Mouse (Mus musculus): ENCODE data around the gene Actl11. TPM values are rescaled to one million over a fixed set of nuclear protein-coding genes. Genes with fewer than 3 reads are reported as not detected.

Actl11 gene
- not detected in 2 replicates for polyA plus RNA-seq (2016; fragmentation: Nextera tagmentation; extraction: Ambion mirVana)

DNA sequence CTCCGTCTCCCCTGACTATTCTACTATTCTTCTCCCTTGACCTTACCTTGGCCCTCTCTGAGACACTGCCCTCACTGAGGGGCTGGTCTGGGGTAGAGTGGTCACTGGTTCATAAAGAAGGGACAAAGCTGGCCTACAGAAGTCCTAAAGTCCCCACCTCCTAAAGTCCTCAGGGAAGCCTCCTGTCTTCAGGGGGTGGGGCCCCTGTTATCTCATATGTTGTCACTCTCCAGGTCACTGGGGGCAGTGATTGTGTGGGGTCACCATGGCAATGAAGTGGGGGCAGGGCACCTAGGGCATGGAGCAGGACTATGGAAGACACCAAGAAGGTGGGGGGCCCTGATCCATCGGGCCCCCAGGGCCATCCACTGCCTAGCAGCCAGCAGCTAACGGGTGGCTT, at the start of gene Actl11:
TSS of gene Actl11 (plus strand) at position 301 of the 400 bp plus-strand sequence.
- DNase-seq (ENCODE audit: low spot score) = no peak
- no peaks in the 10 kb centered on the region for H3K9me3 ChIP-seq (replicated peaks)
- H3K4me3 ChIP-seq = no peak within 1 kb of the TSS
- no peaks in the 10 kb centered on the region for H3K27me3 ChIP-seq (ENCODE audit: low read depth, poor library complexity, severe bottlenecking)
- H3K36me3 ChIP-seq = no peaks in the 10 kb centered on the region
- whole genome bisulfite sequencing = 81% methylated on average over 3 of the region's 3 CpGs
- peaks cover 51% of the 10 kb centered on the region for H3K4me1 ChIP-seq
- H3K27ac ChIP-seq (replicated peaks) = no peak within 1 kb of the TSS; the same call in 1 of the 2 replicates

- WGBS = 82% methylated on average over 4 of the region's 4 CpGs
- Histone ChIP-seq H3K4me1 (no peaks in the 10 kb centered on the region), H3K27me3 (ENCODE audit: low read depth, poor library complexity, severe bottlenecking) (no peaks in the 10 kb centered on the region), H3K9me3 (replicated peaks) (no peaks in the 10 kb centered on the region), H3K4me3 (no peak overlapping the region), H3K27ac (replicated peaks) (no peak overlapping the region), H3K36me3 (no peaks in the 10 kb centered on the region)
- DNase-seq (ENCODE audit: low spot score) = no peak
These were observed 47.9 kb upstream of the Actl11 start for GRCm38 (mm10) chr9:107880411-107880810.

DNA sequence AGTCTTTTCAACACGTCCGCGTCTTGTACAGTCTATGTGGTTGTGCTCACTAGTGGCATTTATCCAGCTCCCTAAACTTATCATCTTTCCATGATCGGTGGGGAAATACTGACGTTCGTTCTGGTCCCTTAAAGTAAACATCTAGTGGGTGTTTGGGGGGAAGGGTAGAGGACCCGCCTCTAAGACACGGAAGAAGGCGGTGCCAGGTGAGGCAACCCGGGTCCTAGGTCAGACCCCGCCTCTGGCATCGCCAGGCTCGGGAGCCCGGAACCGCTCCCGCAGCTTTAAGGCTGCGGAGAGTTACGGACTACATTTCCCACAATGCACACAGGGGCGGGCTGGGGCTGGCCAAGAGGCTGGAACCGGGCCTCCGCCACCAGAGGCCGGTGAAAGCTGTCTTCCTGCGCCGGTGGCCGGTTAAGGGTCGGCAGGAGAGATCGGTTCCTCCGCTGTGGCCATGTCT, 40.4 kb upstream of the Actl11 start, which contains the start of gene Mon1a:
TSS of gene Mon1a (plus strand) at position 348 of the 463 bp plus-strand sequence.
- H3K4me3 ChIP-seq = peak within 1 kb of the TSS; percentile 66

GRCm38 (mm10) chr9:107888267-107888850, 39.9 kb upstream of the Actl11 start:
- H3K36me3 ChIP-seq = no peaks in the 10 kb centered on the region
- under 1% methylated on average over 18 of the region's 18 CpGs for WGBS
- H3K4me1 ChIP-seq = peaks cover 19% of the 10 kb centered on the region
- H3K4me3 ChIP-seq = peak overlapping the region; percentile 66
- no peaks in the 10 kb centered on the region for H3K9me3 ChIP-seq (replicated peaks)
- peak overlapping the region; percentile 75 for H3K27ac ChIP-seq (replicated peaks)
- peaks cover 20% of the 10 kb centered on the region for H3K27me3 ChIP-seq (ENCODE audit: low read depth, poor library complexity, severe bottlenecking)
- no peak for DNase-seq (ENCODE audit: low spot score)

More for the DNA sequence above, 40.4 kb upstream of the Actl11 start, which contains the start of gene Mon1a:
- Histone ChIP-seq H3K27me3 (ENCODE audit: low read depth, poor library complexity, severe bottlenecking) (peaks cover 20% of the 10 kb centered on the region), H3K27ac (replicated peaks) (peak within 1 kb of the TSS; percentile 75), H3K4me1 (peaks cover 19% of the 10 kb centered on the region), H3K36me3 (no peaks in the 10 kb centered on the region), H3K9me3 (replicated peaks) (no peaks in the 10 kb centered on the region)
- WGBS = under 1% methylated on average over 28 of the region's 28 CpGs
- DNase-seq (ENCODE audit: low spot score) = peak; percentile 84

- Histone ChIP-seq H3K36me3 (no peaks in the 10 kb centered on the region), H3K4me1 (peaks cover 19% of the 10 kb centered on the region)
- WGBS = 87% methylated on average over 6 of the region's 6 CpGs
These were observed 38.0 kb upstream of the Actl11 start for GRCm38 (mm10) chr9:107890260-107890659.

GRCm38 (mm10) chr9:107891023-107891422, 37.2 kb upstream of the Actl11 start:
- Histone ChIP-seq H3K4me1 (peaks cover 19% of the 10 kb centered on the region), H3K27ac (replicated peaks) (no peak overlapping the region), H3K36me3 (no peaks in the 10 kb centered on the region), H3K9me3 (replicated peaks) (no peaks in the 10 kb centered on the region), H3K27me3 (ENCODE audit: low read depth, poor library complexity, severe bottlenecking) (peaks cover 14% of the 10 kb centered on the region), H3K4me3 (no peak overlapping the region)
- no peak for DNase-seq (ENCODE audit: low spot score)
- 92% methylated on average over 1 of the region's 1 CpGs for WGBS

More at GRCm38 (mm10) chr9:107890260-107890659, 38.0 kb upstream of the Actl11 start:
- no peak for DNase-seq (ENCODE audit: low spot score)
- Histone ChIP-seq H3K9me3 (replicated peaks) (no peaks in the 10 kb centered on the region), H3K27ac (replicated peaks) (no peak overlapping the region), H3K27me3 (ENCODE audit: low read depth, poor library complexity, severe bottlenecking) (peaks cover 20% of the 10 kb centered on the region), H3K4me3 (no peak overlapping the region)

- Histone ChIP-seq H3K4me1 (peaks cover 16% of the 10 kb centered on the region), H3K36me3 (peaks cover 11% of the 10 kb centered on the region; the same call in 1 of the 2 replicates), H3K4me3 (no peak overlapping the region), H3K9me3 (replicated peaks) (no peaks in the 10 kb centered on the region), H3K27ac (replicated peaks) (no peak overlapping the region), H3K27me3 (ENCODE audit: low read depth, poor library complexity, severe bottlenecking) (peaks cover 46% of the 10 kb centered on the region)
- WGBS = 83% methylated on average over 10 of the region's 10 CpGs
- DNase-seq (ENCODE audit: low spot score) = no peak
These were observed 29.7 kb upstream of the Actl11 start for GRCm38 (mm10) chr9:107898563-107898962.

DNA sequence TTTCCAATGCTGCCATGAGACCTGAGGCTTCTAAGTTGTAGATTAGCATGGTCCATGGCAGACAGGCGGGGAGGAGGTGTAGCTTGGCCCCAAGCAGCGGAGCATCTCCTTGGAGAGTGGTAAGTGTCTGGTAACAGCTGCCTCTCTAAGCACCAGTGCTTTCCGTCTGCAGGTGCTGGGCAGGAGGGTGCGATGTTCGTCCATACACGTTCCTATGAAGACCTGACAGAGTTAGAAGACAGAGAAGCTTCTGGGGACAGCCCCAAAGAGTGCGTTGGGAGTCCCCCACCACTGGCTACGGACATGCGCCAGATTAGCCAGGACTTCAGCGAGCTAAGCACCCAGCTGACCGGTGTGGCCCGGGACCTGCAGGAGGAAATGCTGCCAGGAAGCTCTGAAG, 28.4 kb upstream of the Actl11 start:
- H3K4me3 ChIP-seq = no peak overlapping the region
- H3K4me1 ChIP-seq = peaks cover 16% of the 10 kb centered on the region
- H3K27ac ChIP-seq (replicated peaks) = no peak overlapping the region
- DNase-seq (ENCODE audit: low spot score) = no peak
- peaks cover 52% of the 10 kb centered on the region for H3K27me3 ChIP-seq (ENCODE audit: low read depth, poor library complexity, severe bottlenecking)
- WGBS = 65% methylated on average over 12 of the region's 12 CpGs
- H3K9me3 ChIP-seq (replicated peaks) = no peaks in the 10 kb centered on the region
- peaks cover 11% of the 10 kb centered on the region; the same call in 1 of the 2 replicates for H3K36me3 ChIP-seq

- H3K27ac ChIP-seq (replicated peaks) = peak overlapping the region; percentile 46; the same call in 1 of the 2 replicates
- H3K27me3 ChIP-seq (ENCODE audit: low read depth, poor library complexity, severe bottlenecking) = peaks cover 59% of the 10 kb centered on the region
- DNase-seq (ENCODE audit: low spot score) = peak; percentile 83
- H3K4me3 ChIP-seq = peak overlapping the region; percentile 55
- peaks cover 11% of the 10 kb centered on the region; the same call in 1 of the 2 replicates for H3K36me3 ChIP-seq
- peaks cover 20% of the 10 kb centered on the region for H3K4me1 ChIP-seq
- WGBS = 1% methylated on average over 44 of the region's 44 CpGs
- no peaks in the 10 kb centered on the region for H3K9me3 ChIP-seq (replicated peaks)
These were observed 27.2 kb upstream of the Actl11 start for GRCm38 (mm10) chr9:107900840-107901626.

GRCm38 (mm10) chr9:107901627-107901914, 26.7 kb upstream of the Actl11 start:
- Histone ChIP-seq H3K9me3 (replicated peaks) (no peaks in the 10 kb centered on the region), H3K27ac (replicated peaks) (no peak overlapping the region), H3K36me3 (peaks cover 11% of the 10 kb centered on the region; the same call in 1 of the 2 replicates), H3K27me3 (ENCODE audit: low read depth, poor library complexity, severe bottlenecking) (peaks cover 64% of the 10 kb centered on the region), H3K4me1 (peaks cover 25% of the 10 kb centered on the region), H3K4me3 (peak overlapping the region; percentile 55)
- 7% methylated on average over 17 of the region's 17 CpGs for WGBS
- no peak for DNase-seq (ENCODE audit: low spot score)

GRCm38 (mm10) chr9:107904726-107905125, 23.5 kb upstream of the Actl11 start:
- Histone ChIP-seq H3K27me3 (ENCODE audit: low read depth, poor library complexity, severe bottlenecking) (peaks cover 75% of the 10 kb centered on the region), H3K27ac (replicated peaks) (no peak overlapping the region), H3K4me3 (no peak overlapping the region), H3K4me1 (peaks cover 53% of the 10 kb centered on the region), H3K9me3 (replicated peaks) (no peaks in the 10 kb centered on the region), H3K36me3 (peaks cover 4% of the 10 kb centered on the region; the same call in 1 of the 2 replicates)
- 7% methylated on average over 4 of the region's 4 CpGs for WGBS
- DNase-seq (ENCODE audit: low spot score) = peak; percentile 86

DNA sequence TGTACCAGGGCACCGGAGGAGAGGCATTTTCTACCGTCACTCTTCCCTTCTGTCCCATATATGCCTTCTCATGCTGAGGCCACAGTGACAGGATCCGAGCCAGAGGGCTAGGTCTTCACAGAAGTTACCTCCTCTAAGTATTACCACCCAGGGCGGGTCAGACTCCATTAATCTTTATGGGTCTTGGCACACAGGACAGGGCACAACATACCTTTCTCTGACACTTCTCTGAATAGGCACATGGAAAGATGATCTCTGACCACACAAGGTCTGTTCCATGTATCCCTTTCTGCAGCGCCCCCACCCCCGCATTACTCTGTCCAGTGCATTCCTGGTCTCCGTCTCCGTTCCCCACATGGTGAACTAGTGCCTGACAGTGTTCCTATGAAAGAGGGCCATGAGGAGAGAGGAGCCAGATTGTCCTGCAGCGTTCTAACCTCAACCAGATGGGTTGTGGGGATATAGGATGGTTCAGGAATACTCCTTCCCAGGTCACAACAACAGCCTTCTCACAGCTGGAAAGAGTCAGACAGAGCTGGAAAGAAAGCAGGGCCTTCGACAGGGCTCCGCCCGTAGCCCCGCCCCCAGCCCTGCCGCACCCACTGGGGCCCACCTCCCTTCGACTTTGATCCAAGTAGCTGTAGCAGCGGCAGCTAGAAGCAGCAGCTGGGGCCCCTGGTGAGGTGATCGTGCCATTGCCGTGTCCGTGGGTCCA, 21.9 kb upstream of the Actl11 start, which contains the start of gene Mst1r:
TSS of gene Mst1r (plus strand) at position 622 of the 715 bp plus-strand sequence.
- Histone ChIP-seq H3K4me1 (peaks cover 42% of the 10 kb centered on the region), H3K27me3 (ENCODE audit: low read depth, poor library complexity, severe bottlenecking) (peaks cover 58% of the 10 kb centered on the region), H3K9me3 (replicated peaks) (no peaks in the 10 kb centered on the region), H3K4me3 (peak within 1 kb of the TSS; percentile 51), H3K36me3 (no peaks in the 10 kb centered on the region), H3K27ac (replicated peaks) (peak within 1 kb of the TSS; percentile 77)
- 22% methylated on average over 19 of the region's 19 CpGs for WGBS
- DNase-seq (ENCODE audit: low spot score) = peak; percentile 67

Data from midbrain, embryonic 10.5 days (tissue).